Mouse (Mus musculus) layer of hippocampus, postnatal 25 days (tissue): Measurements from ENCODE around the gene 4931409K22Rik. TPM values are rescaled to one million over a fixed set of nuclear protein-coding genes. Genes with fewer than 3 reads are reported as not detected.
A peak's percentile ranks its signal among the peaks of the same experiment; 100 is the strongest.

ENCODE experiments used
- DNase-seq, 2 experiments: peaks; one replicate each; pipeline ENCODE4 v3.0.0; 2022; ENCODE audit warnings: mixed read lengths in 2 of 2, low spot score in 1 of 2; ENCODE audit errors: extremely low spot score in 1 of 2
- total RNA-seq, 2 experiments: library from RNA; stranded (reverse); gene quantifications; 2 replicates each; pipeline ENCODE4 v1.2.3; 2021

4931409K22Rik gene
- total RNA-seq, 2 experiments from 2014 or later, result not detected

GRCm38 (mm10) chr5:24541144-24541569 lies 15.5 kb downstream of the 4931409K22Rik start:
- no peak for DNase-seq

GRCm38 (mm10) chr5:24540387-24541143 lies 16.0 kb downstream of the 4931409K22Rik start, which contains the start of gene Asb10:
Gene Asb10 (minus strand): TSS chr5:24540978.
- peak in 1 of 2 experiments; percentile 36 for DNase-seq

- no peak for DNase-seq
These were observed 16.9 kb downstream of the 4931409K22Rik start for GRCm38 (mm10) chr5:24539571-24540296.

- no peak for DNase-seq
These were observed 19.0 kb downstream of the 4931409K22Rik start for GRCm38 (mm10) chr5:24537618-24538017.

- no peak for DNase-seq
These were observed 20.1 kb downstream of the 4931409K22Rik start for GRCm38 (mm10) chr5:24536511-24536910.

GRCm38 (mm10) chr5:24535731-24536130 lies 20.9 kb downstream of the 4931409K22Rik start:
- DNase-seq, result no peak

- DNase-seq, result no peak
These were observed 22.3 kb downstream of the 4931409K22Rik start for GRCm38 (mm10) chr5:24534292-24534691.

GRCm38 (mm10) chr5:24533391-24533790 lies 23.2 kb downstream of the 4931409K22Rik start:
- DNase-seq, result no peak

- DNase-seq, result peak; percentile 93 to 97
These were observed 26.4 kb downstream of the 4931409K22Rik start for GRCm38 (mm10) chr5:24530042-24530689.

- no peak for DNase-seq
These were observed 28.8 kb downstream of the 4931409K22Rik start for GRCm38 (mm10) chr5:24527780-24528179.

- no peak for DNase-seq
These were observed 29.7 kb downstream of the 4931409K22Rik start, which contains the start of gene Gbx1 for GRCm38 (mm10) chr5:24526889-24527230. Gene Gbx1 (minus strand): TSS chr5:24527202.

- DNase-seq, result no peak
These were observed 30.3 kb downstream of the 4931409K22Rik start for GRCm38 (mm10) chr5:24526190-24526888.

GRCm38 (mm10) chr5:24525360-24526189 lies 31.0 kb downstream of the 4931409K22Rik start:
- no peak for DNase-seq

GRCm38 (mm10) chr5:24524522-24524921 lies 32.1 kb downstream of the 4931409K22Rik start:
- no peak for DNase-seq

GRCm38 (mm10) chr5:24523806-24524205 lies 32.8 kb downstream of the 4931409K22Rik start:
- no peak for DNase-seq

- no peak for DNase-seq
These were observed 35.2 kb downstream of the 4931409K22Rik start for GRCm38 (mm10) chr5:24521366-24521765.

- DNase-seq, result no peak
These were observed 44.3 kb downstream of the 4931409K22Rik start for GRCm38 (mm10) chr5:24512271-24512670.

GRCm38 (mm10) chr5:24510635-24511034 lies 46.0 kb downstream of the 4931409K22Rik start:
- peak in 1 of 2 experiments; percentile 62 for DNase-seq

- no peak for DNase-seq
These were observed 48.2 kb downstream of the 4931409K22Rik start for GRCm38 (mm10) chr5:24508406-24508805.
